Mouse (Mus musculus): ENCODE data around the gene Ankrd55.

- TF ChIP-seq MXI1 (IDR thresholded peaks at IDR 0.05; ENCODE audit: low read depth, low read length) = no peak
- TF ChIP-seq MEF2A (IDR thresholded peaks at IDR 0.05; ENCODE audit: borderline replicate concordance, low read depth, low read length) = no peak
- TF ChIP-seq POLR2A (IDR thresholded peaks at IDR 0.05; ENCODE audit: low read depth, low read length) = no peak
- no peak for TF ChIP-seq CHD2 (IDR thresholded peaks at IDR 0.05; ENCODE audit: low read length)
- no peak for TF ChIP-seq RAD21 (IDR thresholded peaks at IDR 0.05; ENCODE audit: low read depth, low read length)
- TF ChIP-seq ZNF384 (IDR thresholded peaks at IDR 0.05; ENCODE audit: low read depth, low read length) = no peak
- no peak for TF ChIP-seq CTCF (conservative IDR thresholded peaks at IDR 0.05 in 1 of 2, IDR thresholded peaks at IDR 0.05 in 1 of 2; ENCODE audit: low read depth in 2 of 2, low read length in 2 of 2)
- no peak for TF ChIP-seq EP300 (IDR thresholded peaks at IDR 0.05; ENCODE audit: low read length)
- no peak for TF ChIP-seq POLR2AphosphoS2 (IDR thresholded peaks at IDR 0.05; ENCODE audit: low read depth, low read length)
- TF ChIP-seq TCF12 (IDR thresholded peaks at IDR 0.05; ENCODE audit: low read depth, low read length) = no peak
- TF ChIP-seq SIN3A (IDR thresholded peaks at IDR 0.05; ENCODE audit: low read length) = no peak
- TF ChIP-seq MAZ (IDR thresholded peaks at IDR 0.05; ENCODE audit: low read depth, low read length) = no peak
These were observed 99.0 kb downstream of the Ankrd55 start for GRCm38 (mm10) chr13:112387279-112387678.
